Mouse (Mus musculus) kidney, adult 2 months (tissue): ENCODE results near the gene Rasa2. TPM values are rescaled to one million over a fixed set of nuclear protein-coding genes. Genes with fewer than 3 reads are reported as not detected.
"Not testable (repeated sequence)": the region's sequence is repeated elsewhere in the genome, so short reads cannot be mapped to it uniquely, and the experiment has no call there.

Source experiments
- DNase-seq: peaks from one replicate; pipeline ENCODE4 v3.0.0; 2021
- H3K27ac ChIP-seq: fragments of 200-500 bp; 2 replicates; pipeline ENCODE4 v1.5.1; 2012; ENCODE audit warnings: low read depth, low read length, control low read depth, inconsistent platforms; ENCODE audit not compliant: insufficient read depth
- H3K27me3 ChIP-seq: fragments of 200-500 bp; replicated peaks from 2 replicates; pipeline ENCODE4 v1.6.1; 2012; ENCODE audit warnings: mild to moderate bottlenecking, moderate library complexity, low read length, inconsistent platforms; ENCODE audit not compliant: control insufficient read depth, insufficient read depth
- H3K36me3 ChIP-seq: fragments of 200-500 bp; 2 replicates; pipeline ENCODE4 v1.6.1; 2012; ENCODE audit warnings: mild to moderate bottlenecking, moderate library complexity, low read length, inconsistent platforms; ENCODE audit not compliant: control insufficient read depth, insufficient read depth
- H3K4me1 ChIP-seq: fragments of 200-500 bp; 2 replicates; pipeline ENCODE4 v1.6.1; 2011; ENCODE audit warnings: low read length; ENCODE audit not compliant: control insufficient read depth, insufficient read depth
- H3K4me3 ChIP-seq: fragments of 200-500 bp; 2 replicates; pipeline ENCODE4 v1.5.1; 2011; ENCODE audit warnings: mild to moderate bottlenecking, low read depth, low read length, control low read depth; ENCODE audit not compliant: insufficient read depth
- CTCF ChIP-seq: fragments of 200-500 bp; conservative IDR thresholded peaks from 2 replicates; pipeline ENCODE4 v1.5.1; 2011; ENCODE audit warnings: low read depth, mild to moderate bottlenecking, control low read depth, low read length, moderate library complexity, mixed read lengths; ENCODE audit not compliant: insufficient read depth, insufficient read length
- POLR2A ChIP-seq: fragments of 200-500 bp; IDR thresholded peaks from one replicate; pipeline ENCODE4 v1.6.1; 2011; ENCODE audit warnings: low read depth, low read length, control low read depth
- WGBS: fragments of 180-500 bp; shearing (Covaris S2); methylation state at CpG from one replicate; pipeline ENCODE4 v1.1.7; 2018; 5-methylcytosine and 5-hydroxymethylcytosine counted together
- polyA plus RNA-seq: library from polyadenylated mRNA; depleted of rRNA; stranded (reverse); fragments of >200 nt; gene quantifications from 2 replicates; pipeline ENCODE4 v1.2.3, GENCODE M21; 2012; rRNA removed

Gene Rasa2
- 2.5 and 3.5 TPM in 2 replicates for polyA plus RNA-seq

GRCm38 (mm10) chr9:96631389-96632072 is at the start of gene Rasa2:
Gene Rasa2 (minus strand): TSS chr9:96631617.
- H3K4me3 ChIP-seq, result peak within 1 kb of the TSS; percentile 87
- DNase-seq, result peak; percentile 95
- 2% methylated on average over 52 of the region's 52 CpGs for WGBS
- no peaks in the 10 kb centered on the region for H3K27me3 ChIP-seq
- H3K36me3 ChIP-seq, result no peaks in the 10 kb centered on the region
- H3K27ac ChIP-seq, result peak within 1 kb of the TSS; percentile 76
- H3K4me1 ChIP-seq, result peaks cover 21% of the 10 kb centered on the region
- TF ChIP-seq POLR2A, result peak; percentile 53
- TF ChIP-seq CTCF, result no peak

- Histone ChIP-seq H3K27me3 (no peaks in the 10 kb centered on the region), H3K36me3 (no peaks in the 10 kb centered on the region; the same call in 1 of the 2 replicates), H3K4me3 (no peak overlapping the region), H3K27ac (no peak overlapping the region), H3K4me1 (no peaks in the 10 kb centered on the region)
- 77% methylated on average over 5 of the region's 5 CpGs for WGBS
- no peak for TF ChIP-seq CTCF
- no peak for TF ChIP-seq POLR2A
- no peak for DNase-seq
These were observed 47.2 kb upstream of the Rasa2 start for GRCm38 (mm10) chr9:96678611-96679010.

- 92% methylated on average over 5 of the region's 5 CpGs for WGBS
These were observed 46.3 kb upstream of the Rasa2 start for GRCm38 (mm10) chr9:96677711-96678110.

GRCm38 (mm10) chr9:96676671-96677070 is 45.3 kb upstream of the Rasa2 start:
- no peaks in the 10 kb centered on the region for H3K36me3 ChIP-seq
- TF ChIP-seq POLR2A (no peak), CTCF (no peak)
- no peak overlapping the region for H3K4me3 ChIP-seq
- H3K4me1 ChIP-seq, result no peaks in the 10 kb centered on the region
- H3K27ac ChIP-seq, result no peak overlapping the region
- DNase-seq, result no peak
- no peaks in the 10 kb centered on the region for H3K27me3 ChIP-seq
- 89% methylated on average over 10 of the region's 10 CpGs for WGBS

More at GRCm38 (mm10) chr9:96677711-96678110, 46.3 kb upstream of the Rasa2 start:
- H3K27me3 ChIP-seq, H3K4me3 ChIP-seq, H3K36me3 ChIP-seq, DNase-seq, H3K27ac ChIP-seq, H3K4me1 ChIP-seq: not testable (repeated sequence)

GRCm38 (mm10) chr9:96675763-96676640 is 44.6 kb upstream of the Rasa2 start:
- DNase-seq, result no peak
- Histone ChIP-seq H3K27ac (no peak overlapping the region), H3K27me3 (no peaks in the 10 kb centered on the region), H3K4me1 (no peaks in the 10 kb centered on the region), H3K36me3 (no peaks in the 10 kb centered on the region), H3K4me3 (no peak overlapping the region)
- WGBS, result 87% methylated on average over 8 of the region's 8 CpGs
- TF ChIP-seq CTCF (no peak), POLR2A (no peak)

GRCm38 (mm10) chr9:96675071-96675762 is 43.8 kb upstream of the Rasa2 start:
- H3K36me3 ChIP-seq, result no peaks in the 10 kb centered on the region
- 28% methylated on average over 5 of the region's 5 CpGs for WGBS
- H3K27ac ChIP-seq, result no peak overlapping the region
- TF ChIP-seq POLR2A (no peak), CTCF (peak; percentile 94)
- H3K4me1 ChIP-seq, result no peaks in the 10 kb centered on the region
- peak; percentile 77 for DNase-seq
- H3K27me3 ChIP-seq, result no peaks in the 10 kb centered on the region
- no peak overlapping the region for H3K4me3 ChIP-seq

- 94% methylated on average over 8 of the region's 8 CpGs for WGBS
These were observed 42.9 kb upstream of the Rasa2 start for GRCm38 (mm10) chr9:96674301-96674700.

More at GRCm38 (mm10) chr9:96674301-96674700, 42.9 kb upstream of the Rasa2 start:
- no peaks in the 10 kb centered on the region for H3K36me3 ChIP-seq
- DNase-seq, result no peak
- no peak for TF ChIP-seq CTCF
- no peak for TF ChIP-seq POLR2A
- H3K27me3 ChIP-seq, result no peaks in the 10 kb centered on the region
- H3K4me1 ChIP-seq, result no peaks in the 10 kb centered on the region
- H3K27ac ChIP-seq, result no peak overlapping the region
- no peak overlapping the region for H3K4me3 ChIP-seq
